Mouse (Mus musculus) heart, postnatal 0 days (tissue): ENCODE measurements around the gene Hist1h4b.

Experiments
- CTCF ChIP-seq: IDR thresholded peaks from 2 replicates; pipeline ENCODE4 v1.5.1; 2016; ENCODE audit warnings: antibody characterized with exemption, control low read depth, low read depth
- EP300 ChIP-seq: IDR thresholded peaks from 2 replicates; pipeline ENCODE4 v1.6.1; 2016; ENCODE audit warnings: antibody characterized with exemption, low read depth

- TF ChIP-seq CTCF (no peak), EP300 (no peak)
Measured at GRCm38 (mm10) chr13:23716261-23717042, 40.4 kb upstream of the Hist1h4b start.
